Mouse (Mus musculus) inflammation-experienced regulatory T-cells, adult 6 months (primary cell): ENCODE results near the gene Pias3. TPM values are rescaled to one million over a fixed set of nuclear protein-coding genes. Genes with fewer than 3 reads are reported as not detected.
"Not testable (repeated sequence)": the region's sequence is repeated elsewhere in the genome, so short reads cannot be mapped to it uniquely, and the experiment has no call there.

Experiments
- ATAC-seq: one replicate; pipeline ENCODE4 v1.8.0; 2017
- polyA plus RNA-seq, 3 experiments: library from polyadenylated mRNA; unstranded; fragments of 100-300 nt; shearing (Covaris generic); gene quantifications; one replicate each; pipeline ENCODE4 v1.2.1; 2017

Pias3 gene
- polyA plus RNA-seq, 3 experiments from 2014 or later: 34.3 to 65.5 (median 46.6) TPM

- ATAC-seq: not testable (repeated sequence)
Observed at GRCm38 (mm10) chr3:96686057-96686456, 10.1 kb upstream of the Pias3 start.

GRCm38 (mm10) chr3:96688854-96689253, 7.3 kb upstream of the Pias3 start:
- no peak for ATAC-seq

GRCm38 (mm10) chr3:96690298-96690697, 5.9 kb upstream of the Pias3 start:
- no peak for ATAC-seq

- ATAC-seq: no peak
Observed at GRCm38 (mm10) chr3:96692506-96692905, 3.7 kb upstream of the Pias3 start.

GRCm38 (mm10) chr3:96693579-96693978, 2.6 kb upstream of the Pias3 start:
- no peak for ATAC-seq

GRCm38 (mm10) chr3:96696766-96697732, 865 bp downstream of the Pias3 start:
- peak; percentile 66 for ATAC-seq

GRCm38 (mm10) chr3:96698993-96699690, 3.0 kb downstream of the Pias3 start:
- ATAC-seq: no peak

GRCm38 (mm10) chr3:96700376-96700775, 4.2 kb downstream of the Pias3 start:
- no peak for ATAC-seq

GRCm38 (mm10) chr3:96701003-96701402, 4.8 kb downstream of the Pias3 start:
- no peak for ATAC-seq

- ATAC-seq: no peak
Observed at GRCm38 (mm10) chr3:96704778-96705177, 8.6 kb downstream of the Pias3 start.

- ATAC-seq: no peak
Observed at GRCm38 (mm10) chr3:96706217-96706616, 10.0 kb downstream of the Pias3 start.

GRCm38 (mm10) chr3:96706984-96707383, 10.8 kb downstream of the Pias3 start:
- ATAC-seq: no peak

GRCm38 (mm10) chr3:96707903-96708683, 11.9 kb downstream of the Pias3 start, which contains the start of gene Nudt17:
Gene Nudt17, minus strand, starts transcription at chr3:96708562.
- peak; percentile 75 for ATAC-seq

GRCm38 (mm10) chr3:96708684-96709064, 12.5 kb downstream of the Pias3 start:
- ATAC-seq: no peak

- ATAC-seq: no peak
Observed at GRCm38 (mm10) chr3:96714286-96714685, 18.1 kb downstream of the Pias3 start.

GRCm38 (mm10) chr3:96715854-96716253, 19.7 kb downstream of the Pias3 start:
- ATAC-seq: no peak

GRCm38 (mm10) chr3:96719173-96719572, 23.0 kb downstream of the Pias3 start:
- no peak for ATAC-seq

- peak; percentile 79 for ATAC-seq
Observed at GRCm38 (mm10) chr3:96727343-96727827, 31.2 kb downstream of the Pias3 start, which contains the start of the genes Polr3c and Rnf115. Gene Polr3c, minus strand, starts transcription at chr3:96727628. Gene Rnf115, plus strand, starts transcription at chr3:96727664.

- peak; percentile 39 for ATAC-seq
Observed at GRCm38 (mm10) chr3:96727828-96728633, 31.8 kb downstream of the Pias3 start.

- no peak for ATAC-seq
Observed at GRCm38 (mm10) chr3:96728634-96729402, 32.6 kb downstream of the Pias3 start.

- peak; percentile 25 for ATAC-seq
Observed at GRCm38 (mm10) chr3:96729403-96729784, 33.2 kb downstream of the Pias3 start.
